Mouse (Mus musculus) hindbrain, embryonic 12.5 days (tissue): ENCODE measurements around the gene BC029722. TPM values are rescaled to one million over a fixed set of nuclear protein-coding genes. Genes with fewer than 3 reads are reported as not detected.

Source experiments
- ATAC-seq: fragments of 200-750 bp; cut with Nextera tagmentation; 2 replicates; pipeline ENCODE4 v1.8.0; 2017; ENCODE audit warnings: moderate TSS enrichment; ENCODE audit not compliant: low FRiP score
- H3K27ac ChIP-seq: fragments of 300-500 bp; sonication (generic); 2 replicates; pipeline ENCODE4 v1.5.1; 2016; ENCODE audit warnings: mild to moderate bottlenecking
- H3K27me3 ChIP-seq: fragments of 300-500 bp; sonication (generic); 2 replicates; pipeline ENCODE4 v1.6.1; 2016; ENCODE audit warnings: mild to moderate bottlenecking
- H3K36me3 ChIP-seq: fragments of 300-500 bp; sonication (generic); 2 replicates; pipeline ENCODE4 v1.6.1; 2016; ENCODE audit warnings: mild to moderate bottlenecking
- H3K4me1 ChIP-seq: fragments of 300-500 bp; sonication (generic); 2 replicates; pipeline ENCODE4 v1.6.1; 2016
- H3K4me2 ChIP-seq: fragments of 300-500 bp; sonication (generic); replicated peaks from 2 replicates; pipeline ENCODE4 v1.6.1; 2016; ENCODE audit warnings: mild to moderate bottlenecking
- H3K4me3 ChIP-seq: fragments of 300-500 bp; sonication (generic); 2 replicates; pipeline ENCODE4 v1.5.1; 2016; ENCODE audit warnings: mild to moderate bottlenecking
- H3K9ac ChIP-seq: fragments of 300-500 bp; sonication (generic); 2 replicates; pipeline ENCODE4 v1.6.1; 2016; ENCODE audit warnings: mild to moderate bottlenecking, moderate library complexity
- H3K9me3 ChIP-seq: fragments of 300-500 bp; sonication (generic); replicated peaks from 2 replicates; pipeline ENCODE4 v1.6.1; 2016; ENCODE audit warnings: mild to moderate bottlenecking
- WGBS: fragments of 180-500 bp; shearing (Covaris S2); methylation state at CpG from one replicate; pipeline ENCODE4 v1.1.7; 2016; 5-methylcytosine and 5-hydroxymethylcytosine counted together
- polyA plus RNA-seq: library from polyadenylated mRNA; unstranded; fragments of >200 nt; fragmentation: Nextera tagmentation; extraction: Ambion mirVana; gene quantifications from 2 replicates; pipeline ENCODE4 v1.2.1, GENCODE M21; 2016

BC029722 gene
- polyA plus RNA-seq, 1 experiment from 2014 or later = 17.1 TPM

DNA sequence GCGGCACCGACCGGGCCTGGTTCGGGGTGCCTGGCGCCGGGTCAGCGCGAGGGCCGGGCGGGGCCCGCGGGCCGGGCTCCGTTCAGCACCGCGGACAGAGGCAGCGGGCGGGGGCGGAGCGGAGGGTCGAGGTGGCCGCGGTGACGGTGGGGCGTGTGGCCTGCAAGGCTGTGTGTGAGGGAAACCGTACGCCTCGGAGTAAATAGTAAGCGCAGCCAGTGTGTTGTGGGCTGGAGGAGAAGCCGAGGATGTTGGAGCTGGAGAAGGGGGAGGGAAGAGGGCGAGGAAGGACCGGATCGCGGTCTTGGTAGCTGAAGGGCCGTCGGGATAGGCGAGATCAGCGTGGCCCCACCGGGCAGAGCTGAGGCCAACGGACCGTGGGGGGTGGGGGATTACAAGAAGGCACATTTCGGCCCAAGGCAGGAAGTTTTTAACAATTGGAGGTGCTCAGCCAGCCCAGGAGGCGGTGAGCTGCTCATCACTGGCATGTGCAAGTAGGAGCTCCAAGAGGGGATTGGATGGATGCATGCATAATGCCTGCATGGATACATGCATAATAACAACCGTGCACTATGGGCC, 43.5 kb downstream of the BC029722 start:
- H3K4me2 ChIP-seq = peak overlapping the region; percentile 84
- H3K4me1 ChIP-seq = peaks cover 30% of the 10 kb centered on the region
- H3K9ac ChIP-seq = peak overlapping the region; percentile 90
- peak; percentile 71 for ATAC-seq
- H3K36me3 ChIP-seq = no peaks in the 10 kb centered on the region
- H3K27me3 ChIP-seq = peaks cover 35% of the 10 kb centered on the region
- no peaks in the 10 kb centered on the region for H3K9me3 ChIP-seq
- peak overlapping the region; percentile 87 for H3K27ac ChIP-seq
- 1% methylated on average over 43 of the region's 44 CpGs for WGBS
- H3K4me3 ChIP-seq = peak overlapping the region; percentile 74

DNA sequence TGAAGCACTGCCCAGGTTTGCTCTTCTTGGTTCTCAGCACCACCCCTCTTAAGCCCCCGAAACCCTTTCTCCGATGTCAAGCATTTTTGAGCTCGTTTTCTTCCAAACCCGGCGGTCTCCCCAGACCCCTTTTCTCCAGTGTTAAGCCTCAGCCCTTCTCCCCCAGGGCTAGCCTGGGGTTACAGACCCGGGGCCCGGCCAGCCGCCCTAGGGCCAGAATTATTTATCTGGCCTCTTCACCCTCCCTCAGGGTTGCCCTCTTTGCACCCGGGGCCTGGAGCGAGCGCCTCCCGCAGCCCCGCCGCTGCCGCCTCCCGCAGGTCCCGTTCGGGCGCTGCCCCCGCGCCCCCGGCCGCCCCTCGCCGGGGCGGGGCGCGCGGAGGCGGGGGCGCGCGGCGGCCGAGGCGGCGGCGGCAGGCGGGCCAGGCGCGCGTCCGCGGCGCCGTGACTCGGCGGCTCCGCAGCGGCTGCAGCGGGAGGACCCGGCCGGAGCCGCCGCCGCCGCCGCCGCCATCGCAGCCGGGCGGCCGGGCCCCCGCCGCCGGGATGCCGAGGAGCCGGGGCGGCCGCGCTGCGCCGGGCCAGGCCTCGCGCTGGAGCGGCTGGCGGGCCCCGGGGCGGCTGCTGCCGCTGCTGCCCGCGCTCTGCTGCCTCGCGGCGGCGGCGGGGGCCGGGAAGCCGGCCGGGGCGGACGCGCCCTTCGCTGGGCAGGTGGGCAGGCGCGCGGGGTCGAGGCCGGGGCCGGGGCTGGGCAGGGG, 44.1 kb downstream of the BC029722 start, which contains the start of gene Mmp24:
TSS of gene Mmp24 (plus strand) at position 416 of the 758 bp plus-strand sequence.
- Histone ChIP-seq H3K27ac (peak within 1 kb of the TSS; percentile 87), H3K27me3 (peaks cover 35% of the 10 kb centered on the region), H3K36me3 (no peaks in the 10 kb centered on the region), H3K4me1 (peaks cover 30% of the 10 kb centered on the region), H3K9ac (peak within 1 kb of the TSS; percentile 90), H3K9me3 (no peaks in the 10 kb centered on the region), H3K4me3 (peak within 1 kb of the TSS; percentile 74), H3K4me2 (peak within 1 kb of the TSS; percentile 84)
- no peak for ATAC-seq
- 2% methylated on average over 66 of the region's 100 CpGs for WGBS

DNA sequence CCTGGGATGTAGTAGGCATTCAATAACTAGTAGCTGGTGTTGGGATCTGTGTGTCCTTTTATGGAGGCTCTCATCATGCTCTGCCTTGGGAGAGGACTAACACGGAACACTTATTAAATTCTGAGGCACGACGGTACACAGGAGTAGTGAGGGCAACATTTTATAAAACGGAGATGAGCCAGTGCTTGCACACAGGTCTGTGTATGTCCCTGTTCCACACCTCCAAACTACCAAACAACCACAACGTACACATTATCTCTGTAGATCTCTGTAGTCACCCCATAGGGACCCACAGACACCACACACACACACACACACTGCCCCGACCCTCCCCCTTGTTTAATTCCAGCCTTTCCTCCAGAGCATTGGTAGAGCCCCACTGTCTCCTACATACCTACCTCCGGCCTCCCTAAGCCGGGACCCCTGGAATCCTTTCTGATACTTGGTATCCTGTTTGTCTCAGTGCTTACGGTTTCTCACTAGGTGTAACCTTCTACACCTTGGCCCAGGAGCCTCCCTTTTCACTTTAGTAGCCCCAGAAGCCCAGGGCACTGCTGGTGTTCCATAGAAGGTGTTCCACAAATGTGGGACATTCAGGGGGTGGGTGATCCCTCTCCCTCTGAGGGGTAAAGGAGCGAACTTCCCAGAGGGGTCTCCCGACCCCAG, 44.8 kb downstream of the BC029722 start:
- 61% methylated on average over 11 of the region's 11 CpGs for WGBS
- H3K27me3 ChIP-seq = peaks cover 31% of the 10 kb centered on the region
- H3K4me3 ChIP-seq = peak overlapping the region; percentile 74

DNA sequence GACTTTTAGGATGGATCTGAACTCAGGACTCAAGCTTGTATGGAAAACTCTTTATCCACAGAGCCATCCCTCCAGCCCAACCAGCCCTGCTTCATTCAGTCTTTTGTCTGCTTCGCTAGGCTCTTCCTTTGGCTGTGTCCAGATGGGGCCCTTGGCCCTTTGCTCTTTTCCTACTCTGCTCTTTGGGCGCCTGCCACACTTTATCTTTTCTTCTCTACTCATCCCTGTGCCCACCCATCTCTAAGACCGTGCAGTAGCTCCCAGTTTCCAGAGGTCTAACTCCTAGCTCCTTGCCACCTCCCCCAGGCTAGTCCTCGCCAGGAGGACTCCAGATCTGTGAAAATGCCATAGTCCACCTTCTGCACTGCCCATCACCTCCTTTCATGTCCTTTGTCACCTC, 45.6 kb downstream of the BC029722 start:
- Histone ChIP-seq H3K27ac (no peak overlapping the region), H3K4me2 (no peak overlapping the region), H3K4me3 (no peak overlapping the region), H3K27me3 (peaks cover 35% of the 10 kb centered on the region), H3K9me3 (no peaks in the 10 kb centered on the region), H3K4me1 (peaks cover 24% of the 10 kb centered on the region), H3K36me3 (no peaks in the 10 kb centered on the region), H3K9ac (no peak overlapping the region)
- WGBS = 60% methylated on average over 4 of the region's 4 CpGs
- ATAC-seq = no peak

More for the DNA sequence above, 44.8 kb downstream of the BC029722 start:
- Histone ChIP-seq H3K27ac (0 out of 2 replicates have a peak overlapping the region, but pooled peaks have one; percentile 12), H3K4me2 (peak overlapping the region; percentile 84; the same call in 1 of the 2 replicates), H3K9me3 (no peaks in the 10 kb centered on the region), H3K36me3 (no peaks in the 10 kb centered on the region), H3K9ac (no peak overlapping the region), H3K4me1 (peaks cover 30% of the 10 kb centered on the region)
- ATAC-seq = no peak

Other genes starting within 250 kb of the BC029722 start
- gene Gss, start 226.6 kb downstream of the BC029722 start, polyA plus RNA-seq = 17.0 and 18.3 TPM in 2 replicates
- 0.61 and 1.6 TPM in 2 replicates for gene Myh7b, start 208.2 kb downstream of the BC029722 start, polyA plus RNA-seq
- 190 and 204 TPM in 2 replicates for gene Trpc4ap, start 127.0 kb downstream of the BC029722 start, polyA plus RNA-seq
- gene Edem2, start 90.0 kb downstream of the BC029722 start, polyA plus RNA-seq = 37.3 and 38.5 TPM in 2 replicates
- not detected in 2 replicates for gene Gm17581, start 83.6 kb downstream of the BC029722 start, polyA plus RNA-seq
- 3.4 and 4.1 TPM in 2 replicates for gene Procr, start 68.3 kb downstream of the BC029722 start, polyA plus RNA-seq
- gene Mmp24, start 44.1 kb downstream of the BC029722 start, polyA plus RNA-seq = 5.3 and 6.0 TPM in 2 replicates
- 151 and 160 TPM in 2 replicates for gene Eif6, start 7.5 kb upstream of the BC029722 start, polyA plus RNA-seq
- gene Fam83c, start 15.4 kb upstream of the BC029722 start, polyA plus RNA-seq = 0.41 and 0.46 TPM in 2 replicates
- gene Uqcc1, start 110.9 kb upstream of the BC029722 start, polyA plus RNA-seq = 65.5 and 70.0 TPM in 2 replicates
- not detected in 2 replicates for gene Gm15557, start 121.3 kb upstream of the BC029722 start, polyA plus RNA-seq
- gene Gdf5, start 125.9 kb upstream of the BC029722 start, polyA plus RNA-seq = 3.6 and 3.8 TPM in 2 replicates
- gene Cep250, start 137.0 kb upstream of the BC029722 start, polyA plus RNA-seq = 26.9 and 27.7 TPM in 2 replicates
- gene 6430550D23Rik, start 188.6 kb upstream of the BC029722 start, polyA plus RNA-seq = 1.7 and 2.4 TPM in 2 replicates
- 230 and 257 TPM in 2 replicates for gene Ergic3, start 188.6 kb upstream of the BC029722 start, polyA plus RNA-seq
- gene Fer1l4, start 233.5 kb upstream of the BC029722 start, polyA plus RNA-seq = 0.37 TPM in 1 of 2 replicates, not detected in the other
- gene Spag4, start 245.7 kb upstream of the BC029722 start, polyA plus RNA-seq = 7.5 and 7.9 TPM in 2 replicates